Mouse (Mus musculus) adipocyte (in vitro differentiated cells): ENCODE measurements at regions not wholly inside any gene's neighbourhood (a gene's known extent, or its start where the extent isn't known, plus 50 kb on each side); places are given as distances from the start of the nearest gene placed in this dataset.

ENCODE experiments used
- DNase-seq: peaks from one replicate; pipeline ENCODE4 v3.0.0-alpha.2; 2016; ENCODE audit warnings: low spot score

- DNase-seq, result no peak
These were observed 75.9 kb upstream of the Tenm4 start for GRCm38 (mm10) chr7:96095185-96095584.

GRCm38 (mm10) chr7:96095752-96096151 lies 75.3 kb upstream of the Tenm4 start:
- DNase-seq, result no peak

- no peak for DNase-seq
These were observed 72.2 kb upstream of the Tenm4 start for GRCm38 (mm10) chr7:96098686-96099376.

GRCm38 (mm10) chr7:96102727-96103126 lies 68.3 kb upstream of the Tenm4 start:
- no peak for DNase-seq

- DNase-seq, result no peak
These were observed 62.3 kb upstream of the Tenm4 start for GRCm38 (mm10) chr7:96108768-96109167.

- DNase-seq, result no peak
These were observed 50.9 kb upstream of the Tenm4 start for GRCm38 (mm10) chr7:96120142-96120541.
